ENCODE assay signal across 9 mouse cellular contexts in the genomic region with DNA sequence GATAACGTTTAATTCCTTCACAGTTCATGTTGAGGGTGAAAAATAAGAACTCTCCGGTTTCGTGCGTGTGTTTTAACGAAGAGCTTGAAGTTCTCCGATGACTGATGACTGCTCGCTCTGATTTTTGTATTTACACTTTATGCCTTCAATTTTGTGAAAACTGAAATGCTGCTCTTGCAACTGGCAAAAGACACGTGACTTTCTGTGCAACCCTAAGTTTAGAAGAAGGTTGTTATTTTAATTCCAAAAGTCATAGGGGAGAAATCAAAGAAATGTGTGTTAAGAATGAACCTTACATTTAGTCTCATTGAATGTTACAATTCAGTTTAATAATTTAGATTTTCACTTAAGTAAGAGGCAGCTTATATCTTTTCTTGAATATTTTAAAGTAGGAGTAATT. TPM values are rescaled to one million over a fixed set of nuclear protein-coding genes. Genes with fewer than 3 reads are reported as not detected.
DNase-seq lines count a peak whose midpoint lies in the region; ATAC-seq and TF ChIP-seq lines count a peak whose summit lies in the region.
"Had no signal": no experiment of that assay in that cellular context is flagged by ENCODE, and none has a peak within 500 bp of the region (broad histone marks: within the 10 kb centered on the region; RNA-seq: fewer than 3 reads in every experiment).

No protein-coding gene starts in this region.

- peak overlapping the region; percentile 90 for H3K9ac ChIP-seq in liver, embryonic 12.5 days

- ATAC-seq in liver, embryonic 12.5 days: no peak

- H3K4me2 ChIP-seq in liver, embryonic 12.5 days: peak overlapping the region; percentile 89

- no peak for TF ChIP-seq POLR2A in cerebellum, adult 2 months (IDR thresholded peaks at IDR 0.05; ENCODE audit: borderline replicate concordance, insufficient read depth, low read length)
- TF ChIP-seq POLR2A in spleen, adult 2 months (IDR thresholded peaks at IDR 0.05; ENCODE audit: low read depth, low read length): no peak

- 4% methylated on average over 8 of the region's 8 CpGs for WGBS in cerebellum, adult 2 months
- WGBS in spleen, adult 2 months: under 1% methylated on average over 8 of the region's 8 CpGs
- WGBS in liver, embryonic 12.5 days (ENCODE audit: insufficient replicate concordance): 2% methylated on average over 8 of the region's 8 CpGs

- no peaks in the 10 kb centered on the region for H3K27me3 ChIP-seq in cerebellum, adult 2 months (ENCODE audit: control insufficient read depth, insufficient read depth, low read length)
- no peaks in the 10 kb centered on the region for H3K27me3 ChIP-seq in spleen, adult 2 months (ENCODE audit: control insufficient read depth, insufficient read depth, low read length)
- H3K27me3 ChIP-seq in liver, embryonic 12.5 days (replicated peaks): no peaks in the 10 kb centered on the region

- no peak overlapping the region for H3K27ac ChIP-seq in cerebellum, adult 2 months (ENCODE audit: insufficient read depth, low read length)
- peak overlapping the region; percentile 98; the same call in 1 of the 2 replicates for H3K27ac ChIP-seq in spleen, adult 2 months (ENCODE audit: insufficient read depth, low read length)
- H3K27ac ChIP-seq in liver, embryonic 12.5 days: peak overlapping the region; percentile 95

- no peaks in the 10 kb centered on the region; the same call in 1 of the 2 replicates for H3K4me1 ChIP-seq in cerebellum, adult 2 months (ENCODE audit: control insufficient read depth, insufficient read depth, low read length)
- H3K4me1 ChIP-seq in spleen, adult 2 months (ENCODE audit: control insufficient read depth, insufficient read depth, insufficient read length): peaks cover 7% of the 10 kb centered on the region; the same call in 1 of the 2 replicates
- H3K4me1 ChIP-seq in liver, embryonic 12.5 days: peaks cover 54% of the 10 kb centered on the region

- no peaks in the 10 kb centered on the region for H3K36me3 ChIP-seq in spleen, adult 2 months (ENCODE audit: control insufficient read depth, insufficient read depth, low read length)
- H3K36me3 ChIP-seq in liver, embryonic 12.5 days: no peaks in the 10 kb centered on the region

- no peaks in the 10 kb centered on the region for H3K9me3 ChIP-seq in liver, embryonic 12.5 days (replicated peaks)

- no peak for DNase-seq in cerebellum, adult 2 months
- no peak for DNase-seq in cerebellum, adult 11 months
- DNase-seq in spleen, adult 2 months (ENCODE audit: low read depth in 1 of 2, low spot score in 2 of 2): no peak
- no peak for DNase-seq in spleen, postnatal 4 days (ENCODE audit: low spot score in 2 of 2)
- no peak for DNase-seq in embryo, embryonic 11 days
- no peak for DNase-seq in layer of hippocampus, adult 18-20 months (ENCODE audit: low spot score in 2 of 2)
- DNase-seq in ovary, postnatal 36 days (ENCODE audit: low spot score): no peak
- DNase-seq: kidney, postnatal 4 days had no signal

- peak overlapping the region; percentile 94 for H3K4me3 ChIP-seq in cerebellum, adult 2 months (replicated peaks; ENCODE audit: insufficient read depth, low read depth, low read length)
- peak overlapping the region; percentile 93 for H3K4me3 ChIP-seq in spleen, adult 2 months (ENCODE audit: extremely low read depth, insufficient read depth, insufficient read length)
- peak overlapping the region; percentile 81 for H3K4me3 ChIP-seq in liver, embryonic 12.5 days

- TF ChIP-seq CTCF in cerebellum, adult 2 months (IDR thresholded peaks at IDR 0.05; ENCODE audit: borderline replicate concordance, insufficient read depth, low read depth, low read length): no peak
- no peak for TF ChIP-seq CTCF in spleen, adult 2 months (IDR thresholded peaks at IDR 0.05; ENCODE audit: extremely low read depth, insufficient read depth, insufficient read length, insufficient replicate concordance)

RNA-seq across cellular contexts. Expression of a gene that starts 1.3 kb away (rescaled TPM):
- polyA plus RNA-seq in cerebellum, adult 2 months (2012; rRNA removed): 53.6 and 54.7 TPM in 2 replicates
- 25.7 and 36.9 TPM in 2 replicates for polyA plus RNA-seq in spleen, adult 2 months (2012; rRNA removed)
- polyA plus RNA-seq in liver, embryonic 12.5 days (2016; fragmentation: Nextera tagmentation; extraction: Ambion mirVana): 50.5 and 51.2 TPM in 2 replicates
- 10 to 100 TPM; 44.9 to 45.8 TPM for total RNA-seq in layer of hippocampus, adult 18-20 months (2021)
